Mouse (Mus musculus) cortical plate, adult 2 months (tissue): ENCODE measurements at regions not wholly inside any gene's neighbourhood (a gene's known extent, or its start where the extent isn't known, plus 50 kb on each side); places are given as distances from the start of the nearest gene placed in this dataset.

Source experiments
- CTCF ChIP-seq: fragments of 200-500 bp; IDR thresholded peaks from 2 replicates; pipeline ENCODE4 v1.5.1; 2011; ENCODE audit warnings: mild to moderate bottlenecking, control low read depth, low read length; ENCODE audit not compliant: insufficient read depth; ENCODE audit errors: extremely low read depth
- POLR2A ChIP-seq: fragments of 200-500 bp; IDR thresholded peaks from 2 replicates; pipeline ENCODE4 v1.6.1; 2011; ENCODE audit warnings: mild to moderate bottlenecking, low read length, control low read depth; ENCODE audit not compliant: insufficient read depth; ENCODE audit errors: extremely low read depth

DNA sequence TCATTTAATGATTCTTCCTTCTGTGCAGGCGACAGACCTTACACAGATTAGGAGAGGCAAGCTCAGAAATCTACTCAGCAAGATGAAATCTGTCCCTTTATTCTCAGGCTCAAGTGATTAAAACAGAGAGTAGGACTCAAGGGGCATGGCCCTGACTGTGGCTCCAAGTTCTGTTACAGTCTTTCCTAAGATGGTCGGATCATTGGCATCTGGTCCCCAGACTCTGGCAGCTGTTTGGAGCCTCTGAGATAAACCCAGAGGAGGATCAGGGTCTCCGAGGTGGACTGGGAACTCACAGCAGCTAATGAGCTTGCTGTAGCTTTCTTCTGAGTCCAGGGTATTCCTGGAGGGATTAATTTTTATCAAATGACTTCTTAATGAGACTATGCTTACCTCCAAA lies 51.7 kb upstream of the Hs3st2 start:
- TF ChIP-seq POLR2A (no peak), CTCF (no peak)
